ENCODE assay signal across 12 mouse cellular contexts in the genomic region with DNA sequence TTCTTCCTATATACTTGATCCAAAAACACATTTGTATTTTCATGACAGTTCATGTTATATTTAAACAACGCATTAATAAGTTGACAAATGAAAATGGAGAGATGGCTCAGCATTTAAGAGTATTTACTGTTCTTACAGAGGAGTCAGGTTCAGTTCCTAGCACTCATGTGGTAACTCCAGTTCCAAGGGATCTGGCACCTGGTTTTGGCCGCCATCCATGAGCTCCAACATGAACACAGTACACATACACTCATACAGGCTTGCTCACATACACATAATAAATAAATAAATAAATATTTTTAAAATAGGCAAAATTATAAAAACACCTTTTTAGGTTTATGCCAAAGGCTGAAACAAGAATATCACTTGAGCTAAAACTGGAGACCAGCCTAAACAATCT. TPM values are rescaled to one million over a fixed set of nuclear protein-coding genes. Genes with fewer than 3 reads are reported as not detected.
DNase-seq lines count a peak whose midpoint lies in the region.
"Had no signal": no experiment of that assay in that cellular context is flagged by ENCODE, and none has a peak within 500 bp of the region (broad histone marks: within the 10 kb centered on the region; RNA-seq: fewer than 3 reads in every experiment).

No protein-coding gene starts in this region.

- DNase-seq in cerebellum, postnatal 14 days = peak; percentile 14 to 24
- DNase-seq in cerebellum, adult 11-12 months = no peak
- peak; percentile 52 for DNase-seq in heart, adult 11 months
- DNase-seq in heart, postnatal 4 days = no peak
- DNase-seq: adrenal gland, adult 2 months; adrenal gland, postnatal 10 days; adrenal gland, postnatal 25 days; cerebellum, adult 11 months; cerebellum, adult 8-10 months; cerebellum, adult 9-11 months; cerebellum, postnatal 36 days; embryo, embryonic 11 days had no signal

RNA-seq across cellular contexts. Expression of gene Chchd3, which starts 35.0 kb away (rescaled TPM):
- total RNA-seq in heart, postnatal 4 days (2021) = 100 to 1,000 TPM; 391 to 402 TPM

Comparison
In these comparisons a context has a peak if more than half of its experiments do, and no peak if none do; other contexts are left out.
1. DNase-seq: peak in cerebellum, postnatal 14 days (2 of 2) and heart, adult 11 months (single experiment); none in cerebellum, adult 11-12 months (single experiment) and heart, postnatal 4 days (single experiment).